Mouse (Mus musculus) lung, postnatal 10 days (tissue): ENCODE measurements around the gene Dtx3.

Source experiments
- DNase-seq: peaks from one replicate; pipeline ENCODE4 v3.0.0; 2021

Dtx3 gene

GRCm38 (mm10) chr10:127195328-127196129, at the start of gene Dtx3:
Dtx3 (minus strand) TSS chr10:127195728.
- peak; percentile 52 for DNase-seq

GRCm38 (mm10) chr10:127238241-127238824, 42.8 kb upstream of the Dtx3 start:
- no peak for DNase-seq

GRCm38 (mm10) chr10:127236541-127236940, 41.0 kb upstream of the Dtx3 start:
- no peak for DNase-seq

- no peak for DNase-seq
These were observed 37.6 kb upstream of the Dtx3 start for GRCm38 (mm10) chr10:127233141-127233540.

GRCm38 (mm10) chr10:127231741-127232140, 36.2 kb upstream of the Dtx3 start:
- no peak for DNase-seq

- no peak for DNase-seq
These were observed 35.2 kb upstream of the Dtx3 start for GRCm38 (mm10) chr10:127230693-127231092.

- DNase-seq, result peak; percentile 79
These were observed 33.4 kb upstream of the Dtx3 start for GRCm38 (mm10) chr10:127228897-127229296.

GRCm38 (mm10) chr10:127227163-127227562, 31.6 kb upstream of the Dtx3 start:
- no peak for DNase-seq

GRCm38 (mm10) chr10:127226318-127226895, 30.9 kb upstream of the Dtx3 start:
- peak; percentile 60 for DNase-seq

GRCm38 (mm10) chr10:127225732-127226131, 30.2 kb upstream of the Dtx3 start:
- no peak for DNase-seq

GRCm38 (mm10) chr10:127225213-127225612, 29.7 kb upstream of the Dtx3 start:
- DNase-seq, result no peak

GRCm38 (mm10) chr10:127218339-127218738, 22.8 kb upstream of the Dtx3 start:
- DNase-seq, result no peak

- no peak for DNase-seq
These were observed 21.6 kb upstream of the Dtx3 start for GRCm38 (mm10) chr10:127217177-127217576.

- no peak for DNase-seq
These were observed 20.9 kb upstream of the Dtx3 start for GRCm38 (mm10) chr10:127216456-127216855.

GRCm38 (mm10) chr10:127214422-127214803, 18.9 kb upstream of the Dtx3 start:
- DNase-seq, result no peak

- DNase-seq, result no peak
These were observed 18.3 kb upstream of the Dtx3 start for GRCm38 (mm10) chr10:127213704-127214421.

GRCm38 (mm10) chr10:127213272-127213671, 17.7 kb upstream of the Dtx3 start:
- no peak for DNase-seq

GRCm38 (mm10) chr10:127211414-127211854, 15.9 kb upstream of the Dtx3 start, which contains the start of gene Pip4k2c:
Pip4k2c (minus strand) TSS chr10:127211585.
- peak; percentile 91 for DNase-seq

GRCm38 (mm10) chr10:127210961-127211405, 15.5 kb upstream of the Dtx3 start:
- peak; percentile 53 for DNase-seq

- no peak for DNase-seq
These were observed 14.5 kb upstream of the Dtx3 start for GRCm38 (mm10) chr10:127209928-127210570.

GRCm38 (mm10) chr10:127208921-127209320, 13.4 kb upstream of the Dtx3 start:
- no peak for DNase-seq

GRCm38 (mm10) chr10:127205373-127205772, 9.8 kb upstream of the Dtx3 start:
- DNase-seq, result no peak

- no peak for DNase-seq
These were observed 9.1 kb upstream of the Dtx3 start for GRCm38 (mm10) chr10:127204589-127204988.
